Mouse (Mus musculus) heart, adult 2 months (tissue): ENCODE measurements at regions not wholly inside any gene's neighbourhood (a gene's known extent, or its start where the extent isn't known, plus 50 kb on each side); places are given as distances from the start of the nearest gene placed in this dataset.
A peak's percentile ranks its signal among the peaks of the same experiment; 100 is the strongest.

Experiments
- DNase-seq, 2 experiments: peaks; one replicate each; pipeline ENCODE4 v3.0.0; 2021
- H3K27ac ChIP-seq: fragments of 200-600 bp; 2 replicates; pipeline ENCODE4 v1.8.1; 2022
- H3K27me3 ChIP-seq: fragments of 200-500 bp; 2 replicates; pipeline ENCODE4 v1.6.1; 2012; ENCODE audit warnings: mild to moderate bottlenecking, low read length, inconsistent platforms, mixed read lengths; ENCODE audit not compliant: control insufficient read depth, insufficient read depth
- H3K36me3 ChIP-seq: fragments of 200-500 bp; 2 replicates; pipeline ENCODE4 v1.6.1; 2012; ENCODE audit warnings: low read length, inconsistent platforms; ENCODE audit not compliant: control insufficient read depth, insufficient read depth
- H3K4me1 ChIP-seq: fragments of 200-500 bp; 2 replicates; pipeline ENCODE4 v1.6.1; 2011; ENCODE audit warnings: low read length; ENCODE audit not compliant: control insufficient read depth, insufficient read depth
- H3K4me3 ChIP-seq: fragments of 200-600 bp; 2 replicates; pipeline ENCODE4 v1.8.1; 2022
- H3K79me2 ChIP-seq: fragments of 200-500 bp; replicated peaks from 2 replicates; pipeline ENCODE4 v1.6.1; 2012; ENCODE audit warnings: mild to moderate bottlenecking, inconsistent platforms, low read length, moderate library complexity, mixed read lengths; ENCODE audit not compliant: control insufficient read depth, insufficient read depth
- H3K9ac ChIP-seq: fragments of 200-500 bp; 2 replicates; pipeline ENCODE4 v1.6.1; 2012; ENCODE audit warnings: low read depth, mild to moderate bottlenecking, control low read depth, inconsistent platforms, low read length, mixed read lengths
- CTCF ChIP-seq: fragments of 200-600 bp; IDR thresholded peaks from 2 replicates; pipeline ENCODE4 v1.8.1; 2022; ENCODE audit warnings: antibody characterized with exemption, mild to moderate bottlenecking, moderate library complexity
- EP300 ChIP-seq: fragments of 200-500 bp; IDR thresholded peaks from 2 replicates; pipeline ENCODE4 v1.6.1; 2011; ENCODE audit warnings: low read depth, low read length, control low read depth; ENCODE audit not compliant: insufficient read depth
- POLR2A ChIP-seq: fragments of 200-500 bp; IDR thresholded peaks from 2 replicates; pipeline ENCODE4 v1.6.1; 2011; ENCODE audit warnings: mild to moderate bottlenecking, low read depth, low read length, control low read depth; ENCODE audit not compliant: insufficient read depth
- WGBS: fragments of 180-500 bp; shearing (Covaris S2); methylation state at CpG from one replicate; pipeline ENCODE4 v1.1.7; 2018; 5-methylcytosine and 5-hydroxymethylcytosine counted together
- intact Hi-C: fragments of 180-260 bp; cut with DNase I; formaldehyde crosslinking; loops from one replicate; pipeline ENCODE4 v1.15.1; 2025

- TF ChIP-seq CTCF = no peak
- TF ChIP-seq POLR2A = no peak
- no peak for TF ChIP-seq EP300
- intact Hi-C loops = no loop called here
- no peaks in the 10 kb centered on the region for H3K27me3 ChIP-seq
- WGBS = 89% methylated on average over 6 of the region's 6 CpGs
- no peak overlapping the region for H3K27ac ChIP-seq
- H3K79me2 ChIP-seq = no peaks in the 10 kb centered on the region
- DNase-seq = no peak
- H3K4me3 ChIP-seq = no peak overlapping the region
- H3K36me3 ChIP-seq = no peaks in the 10 kb centered on the region
- no peaks in the 10 kb centered on the region for H3K4me1 ChIP-seq
- H3K9ac ChIP-seq = no peak overlapping the region
Measured at GRCm38 (mm10) chr8:76377711-76378110, 521.5 kb upstream of the Nr3c2 start.

GRCm38 (mm10) chr8:76381643-76382042 lies 517.6 kb upstream of the Nr3c2 start:
- Histone ChIP-seq H3K4me3 (no peak overlapping the region), H3K9ac (no peak overlapping the region), H3K36me3 (no peaks in the 10 kb centered on the region), H3K27me3 (no peaks in the 10 kb centered on the region), H3K27ac (no peak overlapping the region), H3K4me1 (peaks cover 2% of the 10 kb centered on the region; the same call in 1 of the 2 replicates), H3K79me2 (no peaks in the 10 kb centered on the region)
- intact Hi-C loops = no loop called here
- no peak for DNase-seq
- no peak for TF ChIP-seq EP300
- TF ChIP-seq CTCF = no peak
- TF ChIP-seq POLR2A = no peak
- 45% methylated on average over 2 of the region's 2 CpGs for WGBS

- no peak overlapping the region for H3K27ac ChIP-seq
- no peak for DNase-seq
- WGBS = 61% methylated on average over 5 of the region's 5 CpGs
Measured at GRCm38 (mm10) chr8:76383583-76384281, 515.5 kb upstream of the Nr3c2 start.

GRCm38 (mm10) chr8:76384282-76384637 lies 515.0 kb upstream of the Nr3c2 start:
- H3K9ac ChIP-seq = no peak overlapping the region
- no peak overlapping the region for H3K27ac ChIP-seq
- TF ChIP-seq CTCF = no peak
- TF ChIP-seq EP300 = no peak
- TF ChIP-seq POLR2A = no peak
- no peaks in the 10 kb centered on the region for H3K27me3 ChIP-seq
- 55% methylated on average over 5 of the region's 5 CpGs for WGBS
- peak in 1 of 2 experiments; percentile 10 for DNase-seq
- H3K4me1 ChIP-seq = peaks cover 2% of the 10 kb centered on the region; the same call in 1 of the 2 replicates
- intact Hi-C loops = no loop called here
- no peak overlapping the region for H3K4me3 ChIP-seq
- H3K36me3 ChIP-seq = no peaks in the 10 kb centered on the region
- H3K79me2 ChIP-seq = no peaks in the 10 kb centered on the region

More at GRCm38 (mm10) chr8:76383583-76384281, 515.5 kb upstream of the Nr3c2 start:
- no peak overlapping the region for H3K4me3 ChIP-seq
- H3K79me2 ChIP-seq = no peaks in the 10 kb centered on the region
- no peaks in the 10 kb centered on the region for H3K36me3 ChIP-seq
- H3K4me1 ChIP-seq = peaks cover 2% of the 10 kb centered on the region; the same call in 1 of the 2 replicates
- H3K27me3 ChIP-seq = no peaks in the 10 kb centered on the region
- H3K9ac ChIP-seq = no peak overlapping the region
- intact Hi-C loops = no loop called here
- TF ChIP-seq EP300 (no peak), POLR2A (no peak), CTCF (no peak)

GRCm38 (mm10) chr8:76392004-76392403 lies 507.2 kb upstream of the Nr3c2 start:
- H3K27ac ChIP-seq = no peak overlapping the region
- no peaks in the 10 kb centered on the region for H3K36me3 ChIP-seq
- intact Hi-C loops = no loop called here
- no peaks in the 10 kb centered on the region for H3K79me2 ChIP-seq
- no peaks in the 10 kb centered on the region for H3K4me1 ChIP-seq
- 63% methylated on average over 2 of the region's 2 CpGs for WGBS
- no peak overlapping the region for H3K4me3 ChIP-seq
- H3K9ac ChIP-seq = no peak overlapping the region
- no peaks in the 10 kb centered on the region for H3K27me3 ChIP-seq
- DNase-seq = no peak
- TF ChIP-seq POLR2A (no peak), EP300 (no peak)

- DNase-seq = no peak
- Histone ChIP-seq H3K27me3 (no peaks in the 10 kb centered on the region), H3K27ac (no peak overlapping the region), H3K4me3 (no peak overlapping the region), H3K4me1 (no peaks in the 10 kb centered on the region), H3K79me2 (no peaks in the 10 kb centered on the region), H3K36me3 (no peaks in the 10 kb centered on the region), H3K9ac (no peak overlapping the region)
- intact Hi-C loops = no loop called here
- 96% methylated on average over 1 of the region's 1 CpGs for WGBS
- no peak for TF ChIP-seq EP300
- peak; percentile 59 for TF ChIP-seq CTCF
- no peak for TF ChIP-seq POLR2A
Measured at GRCm38 (mm10) chr8:76422459-76422858, 476.8 kb upstream of the Nr3c2 start.
